Mouse (Mus musculus) ES-CJ7 (cell line): ENCODE measurements around the gene Sart1.

Experiments
- DNase-seq: peaks from one replicate; pipeline ENCODE4 v3.0.0; 2011; ENCODE audit warnings: low read depth, low spot score

Gene Sart1

DNA sequence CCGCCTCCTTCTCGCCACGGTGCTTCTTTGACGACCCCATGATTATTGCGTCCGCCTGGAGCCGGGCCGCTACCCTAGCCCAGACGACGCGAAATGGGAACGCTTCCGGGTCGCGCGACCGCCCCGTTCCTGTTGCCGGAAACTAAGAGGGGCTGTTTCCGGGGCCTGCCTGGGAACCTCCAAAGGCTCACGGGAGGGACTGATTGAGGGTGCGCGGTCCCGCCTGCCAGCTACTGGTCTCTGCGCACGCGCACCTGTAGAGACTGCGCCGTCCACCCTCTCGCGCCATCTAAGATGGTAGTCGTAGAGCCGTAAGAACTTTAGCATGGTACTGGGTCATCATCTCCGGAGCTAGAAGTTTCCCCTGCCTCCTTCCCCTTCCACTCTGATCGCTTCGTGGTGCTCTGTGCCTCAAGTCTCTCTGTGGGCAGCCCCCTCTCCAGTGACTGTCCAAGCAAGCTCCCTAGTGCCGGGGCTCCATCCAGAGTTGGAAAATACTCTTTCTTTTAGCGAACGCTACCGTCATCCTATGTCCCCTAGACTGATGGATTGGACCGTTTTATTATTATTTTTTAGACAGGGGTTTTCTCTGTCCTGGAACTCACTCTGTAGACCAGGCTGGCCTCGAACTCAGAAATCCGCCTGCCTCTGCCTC, at the start of gene Sart1:
Gene Sart1, minus strand, starts transcription at position 116 of the 655 bp plus-strand sequence.
- peak; percentile 97 for DNase-seq

DNA sequence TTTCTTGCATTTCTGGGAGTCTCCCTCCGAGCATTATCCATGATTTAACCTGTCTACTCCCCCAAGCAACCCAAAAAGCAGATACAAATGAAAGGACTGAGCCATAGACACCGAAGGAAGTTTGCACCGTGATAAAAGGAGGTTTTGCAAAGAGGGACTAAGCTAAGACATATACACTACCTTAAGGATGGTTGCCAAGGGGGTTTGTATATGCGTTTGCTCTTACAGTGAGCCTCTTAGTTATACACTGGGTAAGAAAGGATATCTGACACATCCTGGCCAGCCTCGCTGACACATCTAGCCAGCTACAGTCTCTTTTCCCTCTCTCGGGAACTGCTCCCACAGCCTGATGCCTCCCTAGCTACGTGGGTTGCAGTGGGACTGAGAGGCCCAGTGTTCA, 45.4 kb upstream of the Sart1 start:
- DNase-seq: no peak

DNA sequence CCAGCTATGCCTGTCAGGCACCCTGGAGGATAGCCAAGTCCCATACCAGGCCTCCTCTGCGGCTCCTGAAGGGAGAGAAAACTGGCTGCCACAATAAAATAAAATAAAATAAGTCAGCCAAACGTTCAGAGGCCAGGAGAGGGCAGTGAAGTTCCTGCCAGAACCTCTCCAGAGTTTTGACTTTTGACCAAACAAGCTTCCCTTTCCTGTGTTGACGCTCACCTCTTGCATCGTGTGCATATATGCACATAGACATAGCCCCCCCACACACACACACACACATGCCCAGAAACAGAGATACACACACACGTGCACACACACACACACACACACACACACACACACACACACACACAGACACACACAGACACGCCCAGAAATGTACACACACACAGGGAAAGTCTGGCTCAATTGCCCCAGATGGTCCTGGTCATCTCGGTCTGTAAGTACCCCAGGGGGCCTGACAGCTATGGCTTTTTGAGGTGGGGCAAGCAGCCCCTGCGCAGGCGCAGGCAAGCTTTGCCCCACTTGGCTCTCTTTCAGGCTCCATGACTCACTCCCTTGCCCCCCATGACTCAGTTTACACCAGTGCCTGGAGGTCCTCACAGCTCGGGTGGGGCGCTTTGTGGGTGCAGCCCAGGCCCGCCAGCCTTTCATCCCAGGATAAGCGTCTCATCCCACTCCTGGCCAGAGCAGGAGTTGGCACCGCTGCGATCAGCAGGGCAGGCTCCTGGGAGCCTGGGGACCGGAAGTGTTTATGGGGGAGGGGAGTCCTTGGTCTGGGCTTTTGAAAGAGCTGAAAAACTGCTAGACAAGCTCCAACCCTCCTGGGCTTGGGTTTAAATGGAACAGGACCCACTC, 44.7 kb upstream of the Sart1 start:
- DNase-seq: peak; percentile 57

DNA sequence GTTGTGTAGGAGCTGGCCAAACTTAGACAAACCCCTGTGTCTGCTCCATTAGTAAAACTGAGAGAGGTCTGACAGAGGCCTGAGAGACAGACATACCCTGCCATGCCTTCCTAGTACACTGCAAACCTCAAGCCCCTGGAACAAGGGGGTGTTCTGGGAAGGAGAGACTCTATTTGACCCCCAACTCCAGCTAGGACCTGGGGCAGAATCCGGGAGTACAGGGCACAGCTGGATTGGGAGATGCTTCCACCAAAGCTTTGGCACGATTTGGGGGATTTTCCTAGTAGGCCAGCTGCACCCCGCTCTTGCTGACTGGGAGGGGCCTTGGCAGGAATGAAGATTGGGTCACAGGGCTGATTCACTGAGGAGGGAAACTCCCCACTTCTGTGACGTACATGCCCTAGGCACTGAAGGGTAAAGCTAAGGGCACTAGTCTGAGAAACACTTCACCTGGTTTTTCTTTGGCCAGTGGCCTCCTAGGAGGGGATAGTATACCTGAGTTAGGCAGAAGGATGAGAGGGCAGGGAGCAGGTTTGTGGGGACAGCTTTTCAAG, 43.5 kb upstream of the Sart1 start:
- no peak for DNase-seq

DNA sequence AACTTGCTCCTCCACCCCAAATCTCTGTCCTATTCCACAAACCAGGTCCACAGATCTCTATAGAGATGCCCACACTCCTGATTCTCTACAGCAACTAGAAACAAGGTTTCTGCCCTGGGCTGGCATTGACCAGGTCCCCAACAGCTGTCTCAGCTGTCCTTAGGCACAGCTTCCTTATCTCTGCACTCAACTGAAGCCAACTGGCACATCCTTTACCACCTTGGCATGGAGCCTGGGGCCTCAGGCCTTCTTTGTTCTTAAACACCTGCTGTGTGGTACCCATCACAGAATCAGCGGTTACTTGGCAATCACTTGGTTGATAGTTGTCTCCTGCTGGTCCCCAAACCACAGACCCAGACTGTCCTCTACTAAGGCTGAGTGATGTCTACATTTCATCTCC, 41.9 kb upstream of the Sart1 start:
- no peak for DNase-seq

DNA sequence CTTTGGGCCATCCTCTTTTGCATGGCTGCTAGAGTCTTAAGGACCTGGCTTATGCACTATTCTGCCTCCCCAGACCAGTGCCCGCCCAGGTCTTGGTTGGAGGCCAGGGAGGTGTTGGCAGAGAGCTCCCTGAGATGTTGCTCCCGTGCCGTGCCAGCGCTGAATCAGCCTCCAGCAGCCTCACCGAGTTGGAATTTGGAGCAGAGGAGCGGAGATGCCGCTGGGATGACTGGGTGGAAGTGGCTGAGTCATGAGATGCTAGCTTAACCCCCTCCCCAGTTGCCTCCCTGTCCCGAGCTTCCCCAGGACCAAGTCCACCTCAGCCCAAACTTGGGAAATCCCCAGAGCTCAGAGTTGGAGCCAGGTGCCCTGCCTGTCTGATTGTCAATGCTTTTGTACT, 41.3 kb upstream of the Sart1 start:
- DNase-seq: no peak

DNA sequence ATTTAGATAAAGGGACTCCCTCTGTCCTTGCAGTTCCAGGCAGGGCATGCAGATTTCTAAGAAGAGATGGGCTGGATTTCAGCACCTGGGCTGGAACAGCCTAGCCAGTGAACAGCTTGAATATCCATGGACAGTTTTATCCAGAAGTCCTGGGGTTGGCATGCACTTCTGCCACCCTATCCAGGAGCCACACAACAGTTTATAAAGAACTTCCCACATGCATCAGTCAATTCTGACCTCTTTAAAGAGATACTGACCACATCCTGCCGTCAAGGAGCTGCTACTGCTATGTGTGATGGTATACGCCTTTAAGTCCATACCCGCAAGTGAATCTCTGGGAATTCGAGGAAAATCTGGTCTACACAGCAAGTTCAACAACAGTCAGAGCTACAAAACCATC, 40.7 kb upstream of the Sart1 start:
- DNase-seq: no peak

DNA sequence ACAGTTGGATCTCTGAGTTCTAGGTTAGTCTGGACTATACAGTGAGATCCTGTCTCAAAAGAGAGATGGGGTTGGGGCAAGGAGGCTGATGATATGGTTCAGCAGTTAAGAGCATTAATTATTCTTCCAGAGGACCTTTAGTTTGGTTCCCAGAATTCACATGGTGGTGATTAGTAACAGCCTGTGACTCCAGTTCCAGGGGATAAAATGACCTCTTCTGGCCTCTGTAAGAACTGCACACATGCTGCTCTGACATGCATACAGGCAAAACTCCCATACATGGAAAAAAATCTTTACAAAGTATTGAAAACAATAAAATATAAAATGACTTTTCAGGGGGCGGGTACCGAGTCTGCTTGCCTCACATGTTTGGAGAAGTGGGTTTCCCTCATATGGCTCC, 39.6 kb upstream of the Sart1 start:
- DNase-seq: peak; percentile 54

DNA sequence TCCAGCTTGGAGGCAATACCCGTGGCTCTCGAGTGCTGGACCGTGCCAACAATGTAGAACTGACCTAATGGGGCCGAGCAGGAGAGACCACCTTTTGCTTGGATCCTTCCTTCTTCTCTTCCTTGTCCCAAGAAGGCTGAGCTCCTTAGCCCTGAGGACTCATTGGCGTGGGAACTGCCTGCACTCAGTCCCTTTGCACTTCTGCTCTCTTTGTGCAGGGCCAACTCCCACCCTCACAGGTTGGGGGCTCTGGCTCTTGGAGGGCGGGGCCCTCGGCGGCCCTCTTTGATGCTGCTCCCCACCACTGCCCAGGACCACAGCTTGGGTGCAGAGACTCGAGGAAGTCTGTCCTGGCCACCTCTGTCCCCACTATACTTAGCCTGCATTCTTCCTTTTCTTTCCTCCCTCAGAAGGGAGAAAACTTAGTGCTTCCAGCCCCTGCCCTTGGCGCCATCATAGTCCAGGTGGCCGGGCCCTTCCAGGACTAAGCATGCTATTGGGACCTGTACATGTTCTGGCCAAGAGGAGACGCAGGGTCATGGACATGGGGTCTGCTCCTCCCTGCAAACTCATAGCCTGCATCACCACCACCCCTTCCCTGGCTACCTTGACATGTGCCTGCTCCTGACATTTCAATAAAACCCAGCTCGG, 38.3 kb upstream of the Sart1 start:
- no peak for DNase-seq

DNA sequence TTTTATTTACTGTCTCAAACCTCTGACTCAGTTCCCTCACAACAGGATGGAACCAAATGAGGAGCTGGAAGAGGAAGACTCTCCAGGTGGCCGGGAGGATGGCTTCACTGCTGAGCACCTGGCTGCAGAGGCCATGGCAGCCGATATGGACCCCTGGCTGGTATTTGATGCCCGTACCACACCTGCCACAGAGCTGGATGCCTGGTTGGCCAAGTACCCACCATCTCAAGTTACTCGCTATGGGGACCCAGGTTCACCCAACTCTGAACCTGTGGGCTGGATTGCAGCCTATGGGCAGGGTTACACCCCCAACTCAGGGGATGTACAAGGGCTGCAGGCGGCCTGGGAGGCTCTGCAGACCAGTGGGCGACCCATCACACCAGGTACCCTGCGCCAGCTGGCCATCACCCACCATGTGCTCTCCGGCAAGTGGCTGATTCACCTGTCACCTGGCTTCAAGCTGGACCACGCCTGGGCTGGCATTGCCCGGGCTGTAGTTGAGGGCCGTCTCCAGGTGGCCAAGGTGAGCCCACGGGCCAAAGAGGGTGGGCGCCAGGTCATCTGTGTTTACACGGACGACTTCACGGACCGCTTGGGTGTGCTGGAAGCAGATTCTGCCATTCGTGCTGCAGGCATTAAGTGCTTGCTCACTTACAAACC, 37.5 kb upstream of the Sart1 start:
- DNase-seq: no peak

DNA sequence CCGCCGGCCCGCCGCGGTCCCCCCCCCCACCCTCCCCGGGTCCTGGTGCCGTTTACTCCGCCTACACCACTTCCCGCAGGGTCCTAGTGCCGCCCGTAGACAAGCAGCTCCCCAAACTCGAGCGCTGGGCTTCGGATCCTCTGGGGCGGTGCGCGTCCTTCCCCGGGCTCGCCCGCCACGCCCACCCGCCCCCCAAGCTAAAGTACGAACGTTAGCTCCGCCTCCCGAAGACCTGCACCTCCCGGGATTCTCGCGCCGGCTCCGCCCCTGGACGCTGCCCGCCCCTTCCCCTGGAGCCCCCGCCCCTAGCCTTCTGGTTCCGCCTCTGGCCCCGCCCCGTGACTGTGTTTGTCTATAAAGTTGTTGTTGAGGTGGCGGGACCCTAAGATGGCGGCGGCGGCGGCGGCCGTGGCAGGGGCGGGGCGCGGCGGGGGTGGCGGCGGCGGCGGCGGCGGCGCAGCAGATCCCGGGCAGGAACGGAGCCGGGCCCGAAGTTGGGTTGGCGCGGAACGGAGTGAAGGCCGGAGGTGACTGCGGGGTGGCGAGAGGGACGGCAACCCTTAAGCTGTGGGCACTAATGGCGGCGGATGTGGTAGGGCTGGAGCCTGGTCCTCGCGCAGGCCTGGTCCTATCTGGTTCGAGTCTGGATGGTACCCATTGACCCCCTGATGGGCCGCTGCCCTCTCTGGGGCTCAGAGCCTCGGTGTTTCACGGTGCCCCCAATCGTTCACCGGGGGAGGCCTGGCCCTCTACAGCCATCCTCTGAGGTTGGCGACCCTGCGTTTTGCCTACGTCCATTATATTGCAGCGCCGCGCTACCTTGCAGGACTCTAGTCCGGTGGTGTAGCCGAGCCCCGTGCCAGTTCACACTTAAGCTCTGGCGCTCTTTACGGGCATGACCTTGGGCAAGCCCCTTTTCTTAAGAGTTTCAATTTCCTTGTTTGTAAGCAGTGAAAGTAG, 36.6 kb upstream of the Sart1 start, which contains the start of the genes Drap1 and AI837181:
Gene Drap1, minus strand, starts transcription at position 198 of the 960 bp plus-strand sequence.
Gene AI837181, plus strand, starts transcription at position 363 of the 960 bp plus-strand sequence.
- DNase-seq: peak; percentile 95

DNA sequence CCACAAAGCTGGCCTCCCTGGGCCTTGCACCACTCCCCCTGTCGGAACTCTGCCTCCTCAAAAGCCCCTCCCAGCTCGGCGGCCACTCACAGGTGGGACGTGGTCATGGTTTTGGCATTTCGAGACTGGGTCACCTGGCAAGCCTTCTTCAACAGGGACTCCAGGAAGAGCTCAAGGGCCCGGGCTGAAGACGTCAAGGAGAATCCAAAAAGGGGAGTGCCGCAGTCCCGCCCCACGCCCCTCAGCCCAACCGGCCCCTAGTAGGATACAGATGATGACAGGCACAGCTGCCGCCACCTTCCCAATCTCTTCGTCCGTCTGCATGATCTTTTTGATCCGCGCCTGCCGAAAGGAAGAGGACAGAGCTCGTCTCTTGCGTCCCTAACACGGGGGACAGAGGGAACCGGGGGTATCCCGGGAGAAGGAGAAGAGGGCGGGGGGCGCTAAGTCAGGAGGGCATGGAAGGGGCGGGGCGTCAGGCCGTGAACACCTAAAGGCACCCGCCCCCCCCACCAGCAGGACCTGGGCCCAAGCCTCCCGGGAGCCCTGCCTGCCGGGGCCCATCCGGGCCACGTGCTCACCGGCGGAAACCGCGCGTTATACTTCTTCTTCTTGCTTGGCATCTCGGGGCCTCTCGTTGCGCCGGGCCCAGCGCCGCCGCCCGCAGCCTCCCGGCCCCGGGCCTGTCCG, 35.7 kb upstream of the Sart1 start:
- DNase-seq: peak; percentile 58

DNA sequence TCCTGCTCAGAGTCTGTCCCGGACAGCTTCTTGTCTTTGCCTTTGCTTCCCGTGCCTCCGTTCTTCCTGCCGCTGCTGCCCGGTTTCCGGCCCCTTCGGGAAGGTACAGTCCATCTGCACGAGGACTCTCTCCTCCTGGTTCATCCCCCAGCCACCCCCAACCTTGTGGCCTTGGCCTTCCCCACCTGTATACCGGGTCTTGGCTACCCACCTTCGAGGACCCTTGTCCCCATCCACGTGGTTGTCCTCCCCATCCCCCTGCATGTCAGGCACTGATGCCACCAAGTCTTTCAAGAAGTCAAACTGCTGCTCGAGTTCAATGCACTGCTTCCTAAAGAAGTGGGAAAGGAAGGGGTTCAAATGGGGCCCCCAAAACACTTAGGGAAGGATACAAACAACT, 35.1 kb upstream of the Sart1 start:
- DNase-seq: no peak

DNA sequence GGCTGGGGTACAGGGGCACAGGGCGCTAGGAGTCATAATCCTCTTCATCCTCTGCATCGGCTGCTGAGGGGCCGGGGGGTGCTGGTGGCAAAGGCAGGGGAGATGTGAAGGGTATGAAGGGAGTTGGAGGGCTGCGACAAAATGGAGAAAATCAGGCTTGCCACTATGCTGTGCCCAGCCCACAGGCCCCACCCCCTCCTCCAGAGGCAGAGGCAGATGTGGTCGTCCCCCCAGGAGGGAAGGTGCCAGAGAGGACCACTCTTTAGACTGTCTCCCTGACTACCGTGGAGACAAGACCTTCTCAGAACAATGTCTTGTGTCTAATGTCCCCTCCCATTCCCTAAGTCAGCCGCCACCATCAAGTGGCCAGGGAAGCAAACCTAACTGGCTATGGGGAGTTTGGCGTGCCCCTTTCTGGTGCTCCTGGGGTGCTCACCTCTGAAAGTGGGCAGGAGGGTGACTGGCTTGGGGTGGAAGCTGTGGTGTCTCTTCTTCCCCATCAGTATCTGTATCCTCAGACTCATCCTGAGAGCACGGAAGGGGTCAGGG, 34.5 kb upstream of the Sart1 start:
- DNase-seq: no peak

DNA sequence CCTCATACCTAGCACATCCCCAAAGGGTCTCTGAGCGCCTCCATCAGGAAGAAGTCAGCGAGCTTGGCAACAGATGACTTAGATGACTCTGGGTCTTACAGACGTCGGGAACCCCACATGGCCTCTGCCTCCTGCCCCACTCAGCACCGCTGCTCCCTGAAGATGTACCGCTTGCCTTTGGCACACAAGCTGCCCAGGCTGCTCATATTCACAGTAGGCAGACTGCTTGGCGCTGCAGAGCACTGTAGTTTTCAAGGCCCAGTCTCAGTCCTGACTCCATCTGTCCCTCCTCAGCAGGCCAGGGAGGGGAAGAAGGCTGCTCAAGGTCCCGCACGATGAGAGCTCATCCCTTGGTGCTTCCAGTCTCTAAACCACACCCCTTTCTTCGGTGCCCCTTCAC, 33.8 kb upstream of the Sart1 start:
- no peak for DNase-seq

DNA sequence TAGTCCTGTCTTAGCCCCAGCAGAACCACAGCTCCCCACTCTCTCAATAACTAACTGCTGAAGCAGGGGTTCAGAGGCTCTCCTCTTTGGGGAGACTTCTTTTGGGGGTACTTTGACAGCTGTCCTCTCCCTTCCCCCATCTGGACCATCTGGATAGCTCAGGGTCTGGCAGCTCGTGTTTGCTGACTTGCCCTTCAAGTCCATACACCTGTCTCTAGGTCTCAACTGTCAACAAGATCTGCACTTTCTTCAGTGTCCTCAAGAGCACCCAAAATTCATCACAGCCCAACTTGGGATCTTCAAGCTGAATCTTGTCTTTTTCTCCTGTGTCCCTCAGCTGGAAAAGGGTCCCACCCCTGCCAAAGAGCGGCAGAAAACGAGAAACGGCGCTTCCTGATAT, 33.3 kb upstream of the Sart1 start:
- no peak for DNase-seq

DNA sequence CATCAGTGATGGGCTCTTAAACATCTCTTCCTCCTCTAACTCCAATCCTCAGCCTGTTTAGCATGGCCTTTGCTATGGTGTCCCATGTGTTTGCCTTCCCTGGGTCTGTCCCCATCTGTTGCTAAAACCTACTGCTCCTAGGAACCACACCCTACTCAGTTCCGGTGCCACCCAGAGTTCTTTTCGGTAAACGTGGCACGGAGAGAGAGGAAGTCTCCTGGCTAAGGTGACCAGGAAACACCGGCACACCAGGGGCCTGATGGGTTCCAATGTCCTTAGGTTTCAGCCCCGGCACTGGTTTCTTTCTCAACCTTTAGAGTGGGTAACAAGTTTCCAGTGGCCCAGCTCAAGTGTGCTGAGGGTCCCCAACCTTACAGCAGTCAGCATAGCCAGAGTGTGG, 32.1 kb upstream of the Sart1 start:
- no peak for DNase-seq

DNA sequence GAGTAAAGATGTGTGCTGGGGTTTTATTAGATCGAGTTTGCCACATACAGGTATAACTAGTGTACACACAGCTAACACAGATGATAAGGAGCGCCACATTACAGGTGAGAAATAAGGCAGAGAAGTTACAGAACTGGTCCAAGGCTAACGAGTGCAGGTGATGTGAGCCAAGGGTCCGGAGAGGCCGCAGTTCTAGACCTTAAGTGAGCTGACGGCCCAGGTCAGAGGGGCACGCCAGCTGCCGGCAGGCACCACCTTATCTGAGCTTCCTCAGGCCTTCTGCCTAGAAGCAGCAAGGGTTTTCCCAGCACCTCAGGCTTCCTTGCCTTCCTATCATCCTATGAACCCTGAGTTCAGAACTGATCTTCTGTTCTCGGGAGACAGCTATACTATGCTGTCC, 31.1 kb upstream of the Sart1 start:
- no peak for DNase-seq

DNA sequence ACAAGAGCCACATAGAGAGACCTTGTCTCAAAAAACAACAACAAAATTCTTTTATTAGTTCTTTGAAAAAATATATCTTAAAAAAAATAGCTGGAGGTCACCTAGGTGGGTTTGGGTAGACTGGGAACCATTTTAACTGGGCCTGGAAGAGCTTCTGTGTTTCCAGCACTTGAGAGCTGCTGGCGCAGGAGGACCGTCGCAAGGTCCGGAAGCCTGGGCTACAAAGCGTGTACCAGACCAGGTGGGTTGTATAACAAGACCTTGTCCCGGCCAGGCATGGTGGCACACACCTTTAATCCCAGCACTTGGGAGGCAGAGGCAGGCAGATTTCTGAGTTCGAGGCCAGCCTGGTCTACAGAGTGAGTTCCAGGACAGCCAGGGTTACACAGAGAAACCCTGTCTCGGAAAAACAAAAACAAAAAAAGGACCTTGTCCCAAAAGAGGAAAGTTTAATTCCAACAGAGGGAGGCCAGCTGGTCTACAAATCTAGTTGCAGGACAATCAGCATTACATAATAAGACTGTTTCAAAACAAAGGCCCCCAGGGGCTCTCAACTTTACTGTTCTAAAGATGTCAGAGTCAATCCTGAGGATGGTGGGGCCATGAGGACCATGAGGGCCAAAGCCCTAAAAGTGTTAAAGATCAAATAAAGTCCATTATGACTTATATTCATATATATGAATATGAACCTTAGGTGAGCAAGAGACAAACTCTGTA, 30.4 kb upstream of the Sart1 start:
- no peak for DNase-seq
